Mouse (Mus musculus) forebrain, embryonic 15.5 days (tissue): Measurements from ENCODE around the gene Sox13. TPM values are rescaled to one million over a fixed set of nuclear protein-coding genes. Genes with fewer than 3 reads are reported as not detected.

ENCODE experiments used
- ATAC-seq: fragments of 200-750 bp; cut with Nextera tagmentation; replicated peaks from 2 replicates; pipeline ENCODE4 v1.8.0; 2017; ENCODE audit warnings: mild to moderate bottlenecking, moderate TSS enrichment, moderate library complexity
- H3K27ac ChIP-seq: fragments of 300-500 bp; sonication (generic); replicated peaks from 2 replicates; pipeline ENCODE4 v1.5.1; 2015; ENCODE audit warnings: mild to moderate bottlenecking, inconsistent platforms
- H3K27me3 ChIP-seq: fragments of 300-500 bp; sonication (generic); 2 replicates; pipeline ENCODE4 v1.6.1; 2015; ENCODE audit warnings: inconsistent platforms
- H3K36me3 ChIP-seq: fragments of 300-500 bp; sonication (generic); 2 replicates; pipeline ENCODE4 v1.6.1; 2015; ENCODE audit warnings: mild to moderate bottlenecking, inconsistent platforms
- H3K4me1 ChIP-seq: fragments of 300-500 bp; sonication (generic); 2 replicates; pipeline ENCODE4 v1.6.1; 2015; ENCODE audit warnings: inconsistent platforms
- H3K4me2 ChIP-seq: fragments of 300-500 bp; sonication (generic); replicated peaks from 2 replicates; pipeline ENCODE4 v1.6.1; 2015; ENCODE audit warnings: mild to moderate bottlenecking, inconsistent platforms
- H3K4me3 ChIP-seq: fragments of 300-500 bp; sonication (generic); 2 replicates; pipeline ENCODE4 v1.5.1; 2015; ENCODE audit warnings: mild to moderate bottlenecking, inconsistent platforms
- H3K9ac ChIP-seq: fragments of 300-500 bp; sonication (generic); replicated peaks from 2 replicates; pipeline ENCODE4 v1.6.1; 2015; ENCODE audit warnings: mild to moderate bottlenecking, inconsistent platforms
- H3K9me3 ChIP-seq: fragments of 300-500 bp; sonication (generic); 2 replicates; pipeline ENCODE4 v1.6.1; 2016; ENCODE audit warnings: inconsistent platforms
- WGBS: fragments of 180-500 bp; shearing (Covaris S2); methylation state at CpG from one replicate; pipeline ENCODE4 v1.1.7; 2015; ENCODE audit warnings: mixed read lengths; 5-methylcytosine and 5-hydroxymethylcytosine counted together
- polyA plus RNA-seq: library from polyadenylated mRNA; unstranded; fragments of >200 nt; fragmentation: Nextera tagmentation; extraction: Ambion mirVana; gene quantifications from 2 replicates; pipeline ENCODE4 v1.2.1, GENCODE M21; 2015

Gene Sox13
- polyA plus RNA-seq, 1 experiment from 2014 or later, result 5.1 TPM

DNA sequence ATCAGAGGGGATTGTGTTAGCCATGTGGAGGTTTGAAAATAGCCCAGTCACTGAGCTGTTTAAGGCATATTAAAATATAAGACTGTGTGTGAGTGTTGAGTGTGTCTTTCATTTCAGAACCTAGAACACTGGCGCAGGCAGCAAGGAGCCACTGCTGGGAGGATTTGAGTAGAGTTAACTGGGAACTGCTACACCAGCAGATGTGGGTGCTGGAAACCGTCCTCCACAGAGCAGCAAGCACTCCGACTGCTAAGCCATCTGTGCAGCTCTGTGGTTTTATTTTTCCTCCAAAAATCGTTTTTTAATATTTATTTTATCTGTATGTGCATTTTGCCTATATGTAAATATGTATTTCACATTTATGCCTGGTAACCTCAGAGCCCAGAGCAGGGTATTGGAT lies 29.5 kb downstream of the Sox13 start:
- peak overlapping the region; percentile 42; the same call in 1 of the 2 replicates for H3K27ac ChIP-seq
- no peak overlapping the region for H3K4me2 ChIP-seq
- H3K4me3 ChIP-seq, result no peak overlapping the region
- no peak for ATAC-seq
- WGBS, result 66% methylated on average over 4 of the region's 4 CpGs
- no peaks in the 10 kb centered on the region for H3K36me3 ChIP-seq
- peaks cover 15% of the 10 kb centered on the region for H3K4me1 ChIP-seq
- H3K9me3 ChIP-seq, result no peaks in the 10 kb centered on the region
- H3K27me3 ChIP-seq, result no peaks in the 10 kb centered on the region
- no peak overlapping the region for H3K9ac ChIP-seq

DNA sequence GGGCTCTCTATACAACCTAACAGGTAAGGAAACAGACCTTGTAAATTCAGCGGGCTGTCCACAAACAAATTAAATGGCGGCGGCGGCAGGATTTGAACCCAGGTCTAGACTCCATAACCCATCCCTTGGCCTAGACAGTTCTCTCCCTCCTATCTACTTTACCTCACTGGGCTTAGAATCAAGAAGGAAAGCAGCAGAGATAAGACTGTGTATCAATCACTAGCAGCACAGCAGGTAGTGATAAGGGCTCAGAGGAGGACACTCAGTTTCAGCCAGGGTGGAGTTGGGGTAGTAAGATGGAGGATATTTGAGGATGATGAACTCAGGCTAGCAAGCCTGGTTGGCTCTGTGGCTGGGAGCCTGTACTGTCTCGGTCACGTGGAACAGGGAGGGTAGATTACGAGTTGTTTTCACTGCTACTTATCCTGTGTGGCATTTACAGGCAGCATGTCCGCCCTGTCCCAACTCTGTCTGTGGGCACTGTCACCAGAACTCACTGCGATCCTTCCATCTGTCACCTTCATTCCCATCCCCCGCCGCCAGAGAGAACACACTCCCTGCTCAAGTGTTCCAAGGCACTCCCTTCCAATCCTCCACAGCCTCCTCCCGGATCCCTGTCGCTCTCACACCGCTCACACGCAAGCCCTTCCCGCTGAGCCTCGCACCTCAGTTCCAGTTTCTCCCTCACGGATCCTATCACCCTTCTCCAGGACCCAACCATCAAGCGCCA lies 36.5 kb downstream of the Sox13 start:
- H3K9me3 ChIP-seq, result no peaks in the 10 kb centered on the region
- H3K4me2 ChIP-seq, result no peak overlapping the region
- no peaks in the 10 kb centered on the region for H3K36me3 ChIP-seq
- no peak overlapping the region for H3K9ac ChIP-seq
- ATAC-seq, result no peak
- H3K27me3 ChIP-seq, result no peaks in the 10 kb centered on the region
- H3K27ac ChIP-seq, result no peak overlapping the region
- WGBS, result 67% methylated on average over 19 of the region's 19 CpGs
- peaks cover 7% of the 10 kb centered on the region for H3K4me1 ChIP-seq
- H3K4me3 ChIP-seq, result no peak overlapping the region

DNA sequence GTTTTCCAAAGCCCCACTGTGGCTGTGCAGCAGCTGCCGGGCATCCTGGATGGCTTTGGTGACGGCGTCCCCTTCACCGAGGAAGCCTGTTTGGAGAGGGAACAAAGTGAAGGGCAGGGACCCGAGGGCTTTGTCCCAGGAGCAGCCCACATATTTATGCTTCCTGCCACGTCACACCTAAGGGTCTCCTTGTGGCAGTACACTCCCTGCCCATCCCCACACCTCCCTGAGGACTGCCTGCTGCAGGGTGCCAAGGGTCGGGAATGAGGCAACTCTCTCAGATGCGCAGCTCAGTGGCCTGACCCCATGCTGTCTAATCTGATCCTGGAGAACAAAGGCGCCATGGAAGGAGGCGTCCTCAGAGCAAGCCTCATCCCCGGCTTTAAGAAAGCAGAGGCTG lies 38.0 kb downstream of the Sox13 start:
- H3K4me2 ChIP-seq, result peak overlapping the region; percentile 27
- no peaks in the 10 kb centered on the region for H3K9me3 ChIP-seq
- H3K4me1 ChIP-seq, result peaks cover 7% of the 10 kb centered on the region
- H3K36me3 ChIP-seq, result no peaks in the 10 kb centered on the region
- no peak overlapping the region for H3K27ac ChIP-seq
- H3K4me3 ChIP-seq, result no peak overlapping the region
- peak overlapping the region; percentile 29 for H3K9ac ChIP-seq
- ATAC-seq, result no peak
- no peaks in the 10 kb centered on the region for H3K27me3 ChIP-seq
- whole genome bisulfite sequencing, result 29% methylated on average over 11 of the region's 11 CpGs

DNA sequence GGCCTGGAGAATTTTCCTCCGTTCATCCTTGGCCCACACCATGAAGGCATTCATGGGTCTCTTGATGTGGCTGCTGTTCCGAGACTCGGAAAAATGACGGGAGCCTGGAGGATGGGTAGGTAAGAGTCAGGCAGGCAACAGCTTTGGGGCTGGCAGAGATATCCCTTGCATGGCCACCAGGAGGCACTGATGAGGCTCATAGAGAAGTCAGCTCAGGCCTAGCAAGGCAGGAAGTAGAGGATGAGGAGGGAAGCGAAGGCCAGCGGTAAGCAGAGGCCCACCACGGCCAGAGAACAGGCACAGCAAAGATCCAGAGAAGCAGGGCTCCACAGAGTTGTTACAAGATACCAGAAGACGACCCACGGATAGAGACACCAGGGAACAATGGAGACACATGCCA lies 38.7 kb downstream of the Sox13 start:
- no peaks in the 10 kb centered on the region for H3K27me3 ChIP-seq

DNA sequence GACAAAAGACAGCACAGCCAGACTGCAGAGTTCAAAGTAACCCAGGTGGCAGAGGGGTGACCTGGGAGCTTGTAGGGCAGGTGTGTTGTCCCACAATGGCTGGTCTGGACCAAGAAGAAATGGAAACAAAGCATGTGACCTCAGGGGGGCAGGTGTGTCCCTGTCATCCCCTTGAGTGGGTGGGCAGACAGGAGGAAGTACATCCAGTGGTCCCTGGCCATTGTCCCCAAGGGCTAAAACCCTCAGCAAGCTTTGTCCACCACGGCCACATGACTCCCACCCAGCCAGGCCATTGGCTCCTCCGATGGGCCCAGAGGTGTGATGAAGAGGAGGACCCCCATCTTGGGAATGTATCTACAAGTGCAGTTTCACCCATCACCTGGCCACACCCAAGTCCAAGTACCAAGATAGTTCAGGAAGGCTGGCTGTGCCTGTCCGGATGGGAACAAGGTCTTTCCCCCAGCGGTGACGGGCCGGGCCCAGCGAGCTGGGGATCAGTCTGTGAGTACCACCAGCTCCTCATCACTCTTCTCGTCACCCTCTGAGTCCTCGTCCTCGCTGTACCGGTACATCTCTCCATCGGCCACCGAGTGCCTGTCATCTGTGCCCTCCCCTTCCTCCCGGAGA lies 40.9 kb downstream of the Sox13 start:
- no peak overlapping the region for H3K4me2 ChIP-seq
- H3K9ac ChIP-seq, result no peak overlapping the region
- H3K9me3 ChIP-seq, result no peaks in the 10 kb centered on the region
- 0 out of 2 replicates have a peak overlapping the region, but pooled peaks have one; percentile 4 for H3K27ac ChIP-seq
- H3K4me1 ChIP-seq, result peaks cover 13% of the 10 kb centered on the region
- ATAC-seq, result no peak
- no peaks in the 10 kb centered on the region for H3K27me3 ChIP-seq
- 94% methylated on average over 14 of the region's 14 CpGs for WGBS
- no peak overlapping the region for H3K4me3 ChIP-seq
- H3K36me3 ChIP-seq, result no peaks in the 10 kb centered on the region

More for the DNA sequence above, 38.7 kb downstream of the Sox13 start:
- H3K36me3 ChIP-seq, result no peaks in the 10 kb centered on the region
- peaks cover 7% of the 10 kb centered on the region for H3K4me1 ChIP-seq
- peak; percentile 42 for ATAC-seq
- H3K4me3 ChIP-seq, result no peak overlapping the region
- peak overlapping the region; percentile 29 for H3K9ac ChIP-seq
- H3K4me2 ChIP-seq, result peak overlapping the region; percentile 27
- H3K9me3 ChIP-seq, result no peaks in the 10 kb centered on the region
- 0 out of 2 replicates have a peak overlapping the region, but pooled peaks have one; percentile 21 for H3K27ac ChIP-seq
- 34% methylated on average over 9 of the region's 9 CpGs for WGBS

DNA sequence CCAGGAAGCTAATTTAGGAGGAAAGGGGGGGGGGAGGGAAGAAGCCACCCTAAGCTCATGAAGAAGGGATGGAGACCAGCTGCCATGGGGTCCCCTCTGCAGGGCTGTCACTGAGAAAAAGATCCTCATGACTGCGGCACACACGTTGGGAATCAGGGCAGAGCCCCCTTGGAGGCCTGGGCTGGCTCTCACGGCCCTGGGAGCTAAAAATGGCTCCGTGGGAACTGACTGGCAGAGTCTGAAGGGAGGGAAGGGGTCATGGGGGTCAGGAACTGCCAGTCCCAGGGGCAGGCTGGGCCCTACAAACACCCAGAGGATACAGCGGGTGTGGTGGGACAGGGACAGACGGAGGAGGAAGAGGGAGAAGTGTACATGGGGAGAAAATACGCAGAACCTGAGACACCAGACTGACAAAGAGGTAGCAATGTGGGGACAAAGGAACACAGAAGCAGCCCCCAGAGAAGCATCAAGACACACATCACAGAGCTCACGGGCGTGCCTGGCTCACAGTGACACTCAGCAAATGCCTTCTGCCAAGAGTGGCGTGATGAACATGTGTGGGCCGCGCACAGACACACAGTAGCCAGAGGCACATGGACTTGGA lies 41.5 kb downstream of the Sox13 start:
- Histone ChIP-seq H3K27me3 (no peaks in the 10 kb centered on the region), H3K4me1 (peaks cover 13% of the 10 kb centered on the region), H3K4me2 (no peak overlapping the region), H3K4me3 (no peak overlapping the region), H3K27ac (0 out of 2 replicates have a peak overlapping the region, but pooled peaks have one; percentile 4), H3K9ac (no peak overlapping the region), H3K9me3 (no peaks in the 10 kb centered on the region), H3K36me3 (no peaks in the 10 kb centered on the region)
- ATAC-seq, result no peak
- WGBS, result 65% methylated on average over 12 of the region's 12 CpGs

DNA sequence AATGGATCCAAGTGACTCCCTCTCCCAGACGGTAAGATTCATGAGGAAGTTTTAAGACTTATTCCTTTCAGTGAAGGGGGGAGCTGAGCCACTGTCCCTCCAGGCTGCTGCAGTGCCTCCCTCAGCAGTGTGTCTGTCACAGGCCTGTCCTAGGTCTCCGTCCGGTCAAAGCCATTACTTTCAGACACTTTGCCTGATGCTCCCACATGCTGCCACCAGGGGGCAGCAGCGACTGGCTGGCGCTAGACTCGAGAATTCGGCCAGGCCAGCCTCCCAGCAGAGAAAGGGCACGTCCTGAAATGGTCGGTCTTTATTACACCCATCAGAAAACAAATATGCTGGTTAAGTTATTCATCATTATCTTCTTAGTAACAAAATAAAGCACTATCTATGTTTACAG lies 42.2 kb downstream of the Sox13 start:
- H3K27ac ChIP-seq, result no peak overlapping the region
- H3K36me3 ChIP-seq, result no peaks in the 10 kb centered on the region
- WGBS, result 5% methylated on average over 9 of the region's 9 CpGs
- no peak overlapping the region for H3K9ac ChIP-seq
- no peak overlapping the region for H3K4me3 ChIP-seq
- H3K9me3 ChIP-seq, result no peaks in the 10 kb centered on the region
- no peak for ATAC-seq
- no peak overlapping the region for H3K4me2 ChIP-seq
- peaks cover 13% of the 10 kb centered on the region for H3K4me1 ChIP-seq
- H3K27me3 ChIP-seq, result no peaks in the 10 kb centered on the region

DNA sequence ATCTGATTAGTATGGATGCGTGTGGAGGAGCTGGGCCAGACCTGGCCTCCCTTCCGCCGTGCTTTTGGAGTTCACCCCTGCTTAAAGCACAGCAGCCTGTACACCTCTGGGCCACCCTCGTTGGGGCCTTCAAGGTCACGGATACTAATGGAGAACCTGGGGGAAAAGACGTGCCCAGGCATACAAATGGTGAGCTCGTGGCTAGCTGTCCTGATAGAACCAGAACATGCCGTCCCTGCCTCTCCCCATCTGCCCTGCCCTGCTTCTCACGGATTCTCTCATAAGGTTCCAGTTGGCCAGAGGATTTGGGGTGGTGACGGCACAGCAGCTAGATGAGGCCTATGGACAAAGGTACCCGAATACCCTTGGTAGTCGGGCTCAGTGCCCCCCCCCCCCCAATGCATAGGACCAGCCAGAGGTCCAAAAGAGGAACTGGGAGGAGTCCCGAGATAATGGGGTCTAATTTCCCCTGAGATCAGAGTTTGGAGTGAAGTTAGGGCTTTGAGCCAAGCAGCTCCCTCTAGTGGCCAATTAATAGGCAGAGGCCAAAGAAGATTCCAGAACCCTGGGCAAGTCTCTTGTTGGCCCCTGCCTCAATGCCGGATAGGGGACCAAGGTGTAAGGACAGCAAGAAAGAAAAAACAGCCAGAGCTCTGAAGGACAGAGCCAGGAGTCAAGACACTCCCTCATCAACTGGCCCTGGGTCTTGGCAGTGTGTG lies 43.7 kb downstream of the Sox13 start:
- ATAC-seq, result 0 out of 2 replicates have a peak, but pooled peaks have one; percentile 1
- Histone ChIP-seq H3K36me3 (no peaks in the 10 kb centered on the region), H3K4me2 (no peak overlapping the region), H3K9ac (no peak overlapping the region), H3K27ac (no peak overlapping the region), H3K4me3 (no peak overlapping the region), H3K27me3 (no peaks in the 10 kb centered on the region), H3K4me1 (peaks cover 6% of the 10 kb centered on the region; the same call in 1 of the 2 replicates), H3K9me3 (no peaks in the 10 kb centered on the region)
- WGBS, result 69% methylated on average over 14 of the region's 14 CpGs

DNA sequence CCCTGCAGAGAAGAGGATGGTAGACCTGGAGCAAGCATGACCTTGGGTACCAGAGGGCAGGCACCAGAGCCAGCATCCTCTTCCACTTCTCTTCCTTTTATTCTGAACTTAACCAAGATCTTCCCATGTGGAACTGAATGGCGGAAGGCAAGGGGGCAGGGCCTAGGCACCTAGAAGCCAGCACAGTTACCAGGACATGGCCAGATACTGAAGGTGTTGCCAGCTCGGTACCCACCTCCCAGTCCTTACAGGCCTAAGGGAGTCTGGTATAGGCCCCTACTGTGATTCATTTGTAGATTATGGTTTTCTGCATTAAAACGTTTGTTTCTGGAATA lies 44.2 kb downstream of the Sox13 start:
- WGBS, result 74% methylated on average over 3 of the region's 3 CpGs
- H3K4me1 ChIP-seq, result peaks cover 6% of the 10 kb centered on the region; the same call in 1 of the 2 replicates
- no peaks in the 10 kb centered on the region for H3K9me3 ChIP-seq
- no peaks in the 10 kb centered on the region for H3K27me3 ChIP-seq
- H3K36me3 ChIP-seq, result no peaks in the 10 kb centered on the region
- no peak overlapping the region for H3K9ac ChIP-seq
- H3K4me3 ChIP-seq, result no peak overlapping the region
- ATAC-seq, result no peak
- H3K27ac ChIP-seq, result no peak overlapping the region
- H3K4me2 ChIP-seq, result no peak overlapping the region

- H3K4me1 ChIP-seq, result peaks cover 6% of the 10 kb centered on the region; the same call in 1 of the 2 replicates
- ATAC-seq, result no peak
- H3K9ac ChIP-seq, result no peak overlapping the region
Observed at GRCm38 (mm10) chr1:133379254-133379985, 44.8 kb downstream of the Sox13 start.

DNA sequence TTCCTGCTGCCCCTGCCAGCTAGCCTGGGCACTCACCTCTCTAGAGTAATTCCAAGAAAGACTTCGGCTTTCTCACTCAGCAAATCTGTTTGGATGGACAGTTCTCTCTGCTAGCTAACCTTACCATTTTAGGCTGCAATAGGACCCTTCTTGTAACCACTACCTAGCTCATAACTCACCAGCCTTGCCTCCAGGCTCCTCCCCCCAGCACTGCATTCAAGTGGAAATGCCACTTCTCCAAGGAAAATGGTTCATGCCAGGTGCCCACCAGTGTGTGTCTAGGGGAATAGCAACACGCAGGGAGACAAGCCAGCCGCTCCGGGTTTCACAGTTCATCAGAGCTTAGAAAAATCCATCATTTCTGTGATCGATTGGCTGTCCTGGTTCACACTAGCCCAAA lies 46.6 kb downstream of the Sox13 start:
- WGBS, result 90% methylated on average over 5 of the region's 5 CpGs

More at GRCm38 (mm10) chr1:133379254-133379985, 44.8 kb downstream of the Sox13 start:
- no peak overlapping the region for H3K4me2 ChIP-seq
- H3K4me3 ChIP-seq, result no peak overlapping the region
- WGBS, result 65% methylated on average over 10 of the region's 10 CpGs
- H3K36me3 ChIP-seq, result no peaks in the 10 kb centered on the region
- no peaks in the 10 kb centered on the region for H3K27me3 ChIP-seq
- H3K9me3 ChIP-seq, result no peaks in the 10 kb centered on the region
- H3K27ac ChIP-seq, result no peak overlapping the region

More for the DNA sequence above, 46.6 kb downstream of the Sox13 start:
- H3K4me2 ChIP-seq, result no peak overlapping the region
- H3K4me1 ChIP-seq, result peaks cover 6% of the 10 kb centered on the region; the same call in 1 of the 2 replicates
- no peak overlapping the region for H3K4me3 ChIP-seq
- no peak overlapping the region for H3K27ac ChIP-seq
- H3K9ac ChIP-seq, result no peak overlapping the region
- ATAC-seq, result no peak
- no peaks in the 10 kb centered on the region for H3K9me3 ChIP-seq
- no peaks in the 10 kb centered on the region for H3K36me3 ChIP-seq
- H3K27me3 ChIP-seq, result no peaks in the 10 kb centered on the region
